ENCODE assay signal across 8 mouse cellular contexts in genomic region chr4:152088556-152089120, GRCm38 (mm10). TPM values are rescaled to one million over a fixed set of nuclear protein-coding genes. Genes with fewer than 3 reads are reported as not detected.
A peak's percentile ranks its signal among the peaks of the same experiment; 100 is the strongest.
DNase-seq lines count a peak whose midpoint lies in the region; ATAC-seq and TF ChIP-seq lines count a peak whose summit lies in the region.

No protein-coding gene starts in this region.

- H3K4me1 ChIP-seq in ES-E14 (ENCODE audit: control insufficient read depth in 2 of 2, insufficient read depth in 2 of 2, low read length in 2 of 2, poor library complexity in 1 of 2), result peaks cover 3 to 44% of the 10 kb centered on the region in 2 experiments
- H3K4me1 ChIP-seq in hindbrain, postnatal 0 days (ENCODE audit: insufficient read depth, low read length), result peaks cover 15% of the 10 kb centered on the region
- H3K4me1 ChIP-seq in limb, embryonic 13.5 days, result peaks cover 35% of the 10 kb centered on the region

- no peak overlapping the region for H3K27ac ChIP-seq in ES-E14 (ENCODE audit: insufficient read depth, low read depth, low read length, poor library complexity, severe bottlenecking)
- no peak overlapping the region for H3K27ac ChIP-seq in hindbrain, postnatal 0 days
- H3K27ac ChIP-seq in limb, embryonic 13.5 days, result no peak overlapping the region

- DNase-seq in ES-E14 (ENCODE audit: low read depth, low spot score), result no peak
- DNase-seq in Muller cell, postnatal 12 days (ENCODE audit: inconsistent ontology term), result peak; percentile 45
- peak; percentile 71 for DNase-seq in hindbrain, postnatal 0 days (ENCODE audit: low spot score)
- no peak for DNase-seq in kidney, postnatal 25 days
- DNase-seq in kidney, adult 8-10 months, result no peak
- DNase-seq in gastrocnemius, postnatal 36 days, result no peak

- 24% methylated on average over 8 of the region's 8 CpGs for WGBS in hindbrain, postnatal 0 days
- WGBS in limb, embryonic 13.5 days, result 49% methylated on average over 8 of the region's 8 CpGs

- intact Hi-C loops in gastrocnemius, postnatal 36 days (cut with DNase I), result no loop called here

- 0 out of 2 replicates have a peak, but pooled peaks cover 3% of the 10 kb centered on the region for H3K36me3 ChIP-seq in ES-E14 (ENCODE audit: control insufficient read depth, insufficient read depth, low read length, poor library complexity, severe bottlenecking)
- H3K36me3 ChIP-seq in hindbrain, postnatal 0 days (ENCODE audit: insufficient read depth, low read length), result no peaks in the 10 kb centered on the region
- H3K36me3 ChIP-seq in limb, embryonic 13.5 days, result peaks cover 11% of the 10 kb centered on the region; the same call in 1 of the 2 replicates

- no peaks in the 10 kb centered on the region for H3K9me3 ChIP-seq in ES-E14 (ENCODE audit: control insufficient read depth, insufficient read depth, low read depth, low read length)
- H3K9me3 ChIP-seq in hindbrain, postnatal 0 days (ENCODE audit: low read length), result no peaks in the 10 kb centered on the region
- H3K9me3 ChIP-seq in limb, embryonic 13.5 days, result 0 out of 2 replicates have a peak, but pooled peaks cover 4% of the 10 kb centered on the region

- H3K4me2 ChIP-seq in hindbrain, postnatal 0 days (ENCODE audit: low read depth, low read length), result peak overlapping the region; percentile 86
- H3K4me2 ChIP-seq in limb, embryonic 13.5 days (replicated peaks), result peak overlapping the region; percentile 90

- H3K4me3 ChIP-seq in ES-E14 (ENCODE audit: insufficient read depth in 1 of 2, low read depth in 1 of 2, low read length in 2 of 2, poor library complexity in 1 of 2, severe bottlenecking in 1 of 2), result peak overlapping the region; percentile 37 to 43; a peak in 2 of 4 replicates
- no peak overlapping the region for H3K4me3 ChIP-seq in hindbrain, postnatal 0 days (ENCODE audit: low read length)
- 0 out of 2 replicates have a peak overlapping the region, but pooled peaks have one; percentile 83 for H3K4me3 ChIP-seq in limb, embryonic 13.5 days

- in situ Hi-C loops in ES-E14 (cut with MboI; ENCODE audit: low sequenced_read_pairs in 2 of 2, unreplicated experiment in 2 of 2), result no loop called here

- ATAC-seq in hindbrain, postnatal 0 days, result peak; percentile 38; the same call in 1 of the 2 replicates
- no peak for ATAC-seq in limb, embryonic 13.5 days (ENCODE audit: low FRiP score, low read depth)
- no peak for ATAC-seq in activated CD4-positive, CD25-positive, alpha-beta regulatory T cell, adult 4 months

- TF ChIP-seq CTCF in hindbrain, postnatal 0 days (IDR thresholded peaks at IDR 0.05; ENCODE audit: low read depth), result no peak

- H3K27me3 ChIP-seq in hindbrain, postnatal 0 days (ENCODE audit: insufficient read depth, low read length), result no peaks in the 10 kb centered on the region
- no peaks in the 10 kb centered on the region for H3K27me3 ChIP-seq in limb, embryonic 13.5 days

- H3K9ac ChIP-seq in ES-E14 (ENCODE audit: insufficient read depth, low read depth, low read length, poor library complexity, severe bottlenecking), result peak overlapping the region; percentile 44
- H3K9ac ChIP-seq in hindbrain, postnatal 0 days (replicated peaks; ENCODE audit: low read length), result no peak overlapping the region
- H3K9ac ChIP-seq in limb, embryonic 13.5 days, result peak overlapping the region; percentile 55

TF ChIP-seq in ES-E14, 5 proteins besides CTCF, POLR2A, EP300 and RAD21:
- no peak for TF ChIP-seq ZC3H11A (IDR thresholded peaks at IDR 0.05; ENCODE audit: borderline replicate concordance, low read depth, low read length)
- no peak for TF ChIP-seq CHD2 (IDR thresholded peaks at IDR 0.05; ENCODE audit: low read depth, low read length)
- no peak for TF ChIP-seq ZNF384 (IDR thresholded peaks at IDR 0.05; ENCODE audit: low read depth, low read length)
- TF ChIP-seq HCFC1 (IDR thresholded peaks at IDR 0.05; ENCODE audit: borderline replicate concordance, insufficient read depth, low read length), result no peak
- TF ChIP-seq MAFK (IDR thresholded peaks at IDR 0.05; ENCODE audit: insufficient read depth, low read depth, low read length), result no peak

RNA-seq across cellular contexts. Expression of gene Plekhg5, which starts 16.3 kb away (rescaled TPM):
- 37.3 and 81.4 TPM in 2 replicates for total RNA-seq in ES-E14 (2012; rRNA removed)
- total RNA-seq in hindbrain, postnatal 0 days (2014; rRNA removed), result 20.7 and 21.0 TPM in 2 replicates
- polyA plus RNA-seq in hindbrain, postnatal 0 days (2015; fragmentation: Nextera tagmentation; extraction: Ambion mirVana), result 13.1 and 13.3 TPM in 2 replicates
- 17.3 TPM in 2 replicates for polyA plus RNA-seq in limb, embryonic 13.5 days (2015; fragmentation: Nextera tagmentation; extraction: Ambion mirVana)
- 1 to 10 TPM; 1.3 to 2.6 TPM for polyA plus RNA-seq in activated CD4-positive, CD25-positive, alpha-beta regulatory T cell, adult 4 months (2017; shearing (Covaris generic))
- 1 to 10 TPM; 6.3 to 6.4 TPM for total RNA-seq in gastrocnemius, postnatal 36 days (2021)

RNA-seq across cellular contexts. Expression of gene Tnfrsf25, which starts 27.1 kb away (rescaled TPM):
- 3.8 and 5.7 TPM in 2 replicates for total RNA-seq in ES-E14 (2012; rRNA removed)
- total RNA-seq in hindbrain, postnatal 0 days (2014; rRNA removed), result 0.22 and 1.6 TPM in 2 replicates
- polyA plus RNA-seq in hindbrain, postnatal 0 days (2015; fragmentation: Nextera tagmentation; extraction: Ambion mirVana), result 0.48 and 0.62 TPM in 2 replicates
- 0.86 and 1.9 TPM in 2 replicates for polyA plus RNA-seq in limb, embryonic 13.5 days (2015; fragmentation: Nextera tagmentation; extraction: Ambion mirVana)
- polyA plus RNA-seq in activated CD4-positive, CD25-positive, alpha-beta regulatory T cell, adult 4 months (2017; shearing (Covaris generic)), result 100 to 1,000 TPM; 132 to 150 TPM
- total RNA-seq in gastrocnemius, postnatal 36 days (2021), result under 1 TPM; 0.76 to 0.84 TPM

RNA-seq across cellular contexts. Expression of gene Nol9, which starts 49.5 kb away (rescaled TPM):
- 70.1 and 81.7 TPM in 2 replicates for total RNA-seq in ES-E14 (2012; rRNA removed)
- 33.0 and 39.4 TPM in 2 replicates for total RNA-seq in hindbrain, postnatal 0 days (2014; rRNA removed)
- 17.1 and 17.9 TPM in 2 replicates for polyA plus RNA-seq in hindbrain, postnatal 0 days (2015; fragmentation: Nextera tagmentation; extraction: Ambion mirVana)
- 33.7 and 34.4 TPM in 2 replicates for polyA plus RNA-seq in limb, embryonic 13.5 days (2015; fragmentation: Nextera tagmentation; extraction: Ambion mirVana)
- polyA plus RNA-seq in activated CD4-positive, CD25-positive, alpha-beta regulatory T cell, adult 4 months (2017; shearing (Covaris generic)), result 10 to 100 TPM; 11.3 to 14.6 TPM
- total RNA-seq in gastrocnemius, postnatal 36 days (2021), result 1 to 10 TPM; 8.5 to 10.0 TPM

RNA-seq across cellular contexts. Expression of gene Tas1r1, which starts 50.3 kb away (rescaled TPM):
- total RNA-seq in ES-E14 (2012; rRNA removed), result 1.9 and 3.0 TPM in 2 replicates
- total RNA-seq in hindbrain, postnatal 0 days (2014; rRNA removed), result 0.42 and 0.93 TPM in 2 replicates
- 1.7 TPM in 2 replicates for polyA plus RNA-seq in hindbrain, postnatal 0 days (2015; fragmentation: Nextera tagmentation; extraction: Ambion mirVana)
- polyA plus RNA-seq in limb, embryonic 13.5 days (2015; fragmentation: Nextera tagmentation; extraction: Ambion mirVana), result 1.3 TPM in 2 replicates
- polyA plus RNA-seq in activated CD4-positive, CD25-positive, alpha-beta regulatory T cell, adult 4 months (2017; shearing (Covaris generic)), result not detected
- total RNA-seq in gastrocnemius, postnatal 36 days (2021), result 1 to 10 TPM in 1 of 2 experiments, under 1 TPM in 1; 0.43 to 1.1 TPM

Comparison
In these comparisons a context has a peak if more than half of its experiments do, and no peak if none do; other contexts are left out.
1. DNase-seq: peak in Muller cell, postnatal 12 days (single experiment) and hindbrain, postnatal 0 days (single experiment); none in ES-E14 (single experiment), kidney, postnatal 25 days (0 of 2), kidney, adult 8-10 months (0 of 2) and gastrocnemius, postnatal 36 days (0 of 2).